Mouse (Mus musculus): ENCODE measurements around the gene Galnt17. TPM values are rescaled to one million over a fixed set of nuclear protein-coding genes. Genes with fewer than 3 reads are reported as not detected.

The Galnt17 gene
- polyA plus RNA-seq, 1 experiment from 2014 or later = 4.1 TPM

DNA sequence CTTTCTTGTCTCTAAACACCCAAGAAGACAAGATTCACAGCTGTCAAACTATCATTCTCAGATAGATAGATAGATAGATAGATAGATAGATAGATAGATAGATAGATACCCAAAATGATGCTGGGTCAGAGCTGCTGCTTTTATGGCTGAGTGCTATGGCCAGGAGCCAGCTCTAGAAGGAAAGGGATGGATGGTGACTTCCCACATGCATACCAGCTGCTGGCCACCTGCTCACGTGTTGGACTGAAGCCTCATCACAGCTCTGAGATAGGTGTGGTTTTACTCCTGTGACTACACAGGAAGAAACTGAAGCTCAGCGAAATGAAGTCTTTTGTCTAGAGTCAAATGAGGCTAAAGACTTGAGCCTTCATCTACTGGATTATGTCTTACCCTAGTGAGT lies 482.5 kb downstream of the Galnt17 start:
- WGBS = 84% methylated on average over 2 of the region's 2 CpGs
- ATAC-seq (ENCODE audit: low read depth) (no peak), DNase-seq (ENCODE audit: low spot score) (no peak)
- H3K4me1 ChIP-seq (ENCODE audit: control insufficient read depth, insufficient read depth, low read length) = no peaks in the 10 kb centered on the region
- no peaks in the 10 kb centered on the region for H3K36me3 ChIP-seq (ENCODE audit: control insufficient read depth, insufficient read depth, low read length)
- no peaks in the 10 kb centered on the region for H3K27me3 ChIP-seq (replicated peaks; ENCODE audit: control insufficient read depth, insufficient read depth, low read length)
- no peak overlapping the region for H3K4me2 ChIP-seq (ENCODE audit: low read depth, low read length)
- no peak overlapping the region for H3K27ac ChIP-seq (replicated peaks; ENCODE audit: low read depth, low read length)
- H3K9me3 ChIP-seq (ENCODE audit: control insufficient read depth, low read length) = no peaks in the 10 kb centered on the region
- H3K9ac ChIP-seq (ENCODE audit: low read depth, low read length) = no peak overlapping the region
- no peak overlapping the region for H3K4me3 ChIP-seq (ENCODE audit: low read depth, low read length)

All from embryonic facial prominence, embryonic 14.5 days (tissue).